Mouse (Mus musculus) heart, embryonic 16.5 days (tissue): Measurements from ENCODE around the gene Kdelr2. TPM values are rescaled to one million over a fixed set of nuclear protein-coding genes. Genes with fewer than 3 reads are reported as not detected.

Experiments used
- polyA plus RNA-seq: library from polyadenylated mRNA; unstranded; fragments of >200 nt; fragmentation: Nextera tagmentation; extraction: Ambion mirVana; gene quantifications from 2 replicates; pipeline ENCODE4 v1.2.1, GENCODE M21; 2015

Kdelr2 gene
- polyA plus RNA-seq, 1 experiment from 2014 or later = 203 TPM

Other genes with a start within 250 kb of the Kdelr2 start
- gene Rbak, start 223.1 kb upstream of the Kdelr2 start, polyA plus RNA-seq = 7.5 TPM in 2 replicates
- not detected in 2 replicates for gene Spdye4b, start 222.8 kb upstream of the Kdelr2 start, polyA plus RNA-seq
- not detected in 2 replicates for gene Spdye4a, start 176.9 kb upstream of the Kdelr2 start, polyA plus RNA-seq
- 7.5 and 7.8 TPM in 2 replicates for gene Zfp12, start 168.7 kb upstream of the Kdelr2 start, polyA plus RNA-seq
- gene Zfp316, start 133.8 kb upstream of the Kdelr2 start, polyA plus RNA-seq = 1.5 and 1.9 TPM in 2 replicates
- not detected in 2 replicates for gene Zfp853, start 110.2 kb upstream of the Kdelr2 start, polyA plus RNA-seq
- gene E130309D02Rik, start 88.5 kb upstream of the Kdelr2 start, polyA plus RNA-seq = 24.0 TPM in 2 replicates
- gene Zdhhc4, start 74.6 kb upstream of the Kdelr2 start, polyA plus RNA-seq = 57.0 and 58.7 TPM in 2 replicates
- 0.08 TPM in 1 of 2 replicates, not detected in the other for gene Grid2ip, start 46.5 kb upstream of the Kdelr2 start, polyA plus RNA-seq
- gene Daglb, start 60.7 kb downstream of the Kdelr2 start, polyA plus RNA-seq = 8.9 and 9.3 TPM in 2 replicates
- 340 and 342 TPM in 2 replicates for gene Rac1, start 124.2 kb downstream of the Kdelr2 start, polyA plus RNA-seq
- gene Cyth3, start 218.6 kb downstream of the Kdelr2 start, polyA plus RNA-seq = 59.2 and 59.4 TPM in 2 replicates